Mouse (Mus musculus): ENCODE results near the gene Bag6.

Bag6 gene

DNA sequence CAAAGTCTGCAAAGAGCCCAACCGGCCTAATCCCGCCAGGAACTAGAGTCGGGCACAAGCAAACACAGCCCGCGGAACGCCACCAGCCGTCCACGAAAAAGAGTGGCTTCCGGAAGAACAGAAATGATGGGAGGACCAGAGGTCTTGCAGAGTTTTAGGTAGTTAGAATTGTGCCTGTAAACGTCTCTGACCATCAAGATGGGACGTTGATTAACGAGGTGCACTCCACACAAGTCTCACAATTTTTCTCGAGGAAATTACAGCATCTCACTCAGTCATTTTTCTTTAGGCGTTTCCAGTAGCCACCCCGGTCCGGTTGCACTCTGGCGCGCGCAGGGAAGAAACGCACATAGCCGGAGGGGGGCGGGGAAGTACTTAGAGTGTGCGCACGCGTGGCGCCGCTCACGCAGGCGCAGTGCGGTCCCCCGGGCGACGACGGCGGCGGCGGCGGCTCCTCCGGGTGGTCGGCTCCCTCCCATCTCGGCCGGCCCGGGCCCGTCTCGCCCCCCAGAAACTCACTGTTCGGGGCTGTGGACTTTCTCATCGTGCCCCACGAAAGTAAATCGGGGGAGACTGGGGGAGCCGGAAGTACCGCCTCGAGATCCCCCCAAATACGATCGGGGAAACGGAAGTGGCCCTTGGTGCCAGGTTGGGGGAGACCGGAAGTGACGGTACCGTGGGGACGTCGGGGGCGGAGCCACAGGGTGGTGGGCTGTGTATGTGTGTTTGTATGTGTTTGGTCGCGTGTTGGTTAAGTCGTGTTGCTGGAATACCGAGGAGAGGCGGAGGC is at the start of gene Bag6:
Gene Bag6 (plus strand): TSS at position 378 of the 790 bp plus-strand sequence.
- peak; percentile 96 for DNase-seq (ENCODE audit: low spot score)

GRCm38 (mm10) chr17:35085208-35085865 is 49.6 kb upstream of the Bag6 start, which contains the start of gene Ly6g6f:
Ly6g6f (minus strand) TSS chr17:35085610.
- no peak for DNase-seq (ENCODE audit: low spot score)

GRCm38 (mm10) chr17:35088151-35088550 is 46.8 kb upstream of the Bag6 start:
- no peak for DNase-seq (ENCODE audit: low spot score)

DNA sequence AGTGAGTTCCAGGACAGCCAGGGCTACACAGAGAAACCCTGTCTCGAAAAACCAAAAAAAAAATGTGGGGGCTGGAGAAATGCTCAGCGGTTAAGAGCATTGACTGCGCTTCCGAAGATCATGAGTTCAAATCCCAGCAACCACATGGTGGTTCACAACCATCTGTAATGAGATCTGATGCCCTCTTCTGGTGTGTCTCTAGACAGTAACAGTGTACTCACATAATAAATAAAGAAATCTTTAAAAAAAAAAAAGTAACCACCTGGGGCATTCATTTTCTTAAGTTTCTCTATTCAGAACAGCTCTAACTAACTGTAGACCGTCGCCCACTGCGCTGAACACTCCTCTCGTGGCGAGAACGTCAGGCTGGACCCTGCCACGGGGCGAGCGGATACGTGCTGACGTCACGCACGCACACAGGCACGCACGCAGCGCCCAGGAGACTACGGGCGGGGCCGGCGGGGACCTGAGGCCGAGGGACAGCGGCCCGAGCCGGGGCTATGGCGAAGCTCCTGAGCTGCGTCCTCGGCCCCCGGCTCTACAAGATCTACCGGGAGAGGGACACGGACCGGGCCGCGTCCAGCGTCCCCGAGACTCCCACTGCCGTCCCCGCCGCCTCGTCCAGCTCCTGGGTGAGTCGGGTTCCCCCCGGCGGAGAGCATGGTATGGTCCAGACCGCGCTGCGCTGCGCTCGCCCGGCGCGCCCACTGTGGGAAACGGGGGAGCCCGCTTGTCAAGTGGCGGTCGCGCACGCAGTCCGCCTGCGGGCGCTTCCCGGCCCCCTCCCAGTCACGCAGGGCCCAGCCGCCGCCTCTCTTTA is 45.9 kb upstream of the Bag6 start, which contains the start of gene Abhd16a:
Gene Abhd16a (plus strand): TSS at position 439 of the 820 bp plus-strand sequence.
- DNase-seq (ENCODE audit: low spot score) = peak; percentile 86

- DNase-seq (ENCODE audit: low spot score) = no peak
Observed at GRCm38 (mm10) chr17:35090166-35090932, 44.6 kb upstream of the Bag6 start.

- DNase-seq (ENCODE audit: low spot score) = no peak
Observed at GRCm38 (mm10) chr17:35092403-35093198, 42.4 kb upstream of the Bag6 start.

DNA sequence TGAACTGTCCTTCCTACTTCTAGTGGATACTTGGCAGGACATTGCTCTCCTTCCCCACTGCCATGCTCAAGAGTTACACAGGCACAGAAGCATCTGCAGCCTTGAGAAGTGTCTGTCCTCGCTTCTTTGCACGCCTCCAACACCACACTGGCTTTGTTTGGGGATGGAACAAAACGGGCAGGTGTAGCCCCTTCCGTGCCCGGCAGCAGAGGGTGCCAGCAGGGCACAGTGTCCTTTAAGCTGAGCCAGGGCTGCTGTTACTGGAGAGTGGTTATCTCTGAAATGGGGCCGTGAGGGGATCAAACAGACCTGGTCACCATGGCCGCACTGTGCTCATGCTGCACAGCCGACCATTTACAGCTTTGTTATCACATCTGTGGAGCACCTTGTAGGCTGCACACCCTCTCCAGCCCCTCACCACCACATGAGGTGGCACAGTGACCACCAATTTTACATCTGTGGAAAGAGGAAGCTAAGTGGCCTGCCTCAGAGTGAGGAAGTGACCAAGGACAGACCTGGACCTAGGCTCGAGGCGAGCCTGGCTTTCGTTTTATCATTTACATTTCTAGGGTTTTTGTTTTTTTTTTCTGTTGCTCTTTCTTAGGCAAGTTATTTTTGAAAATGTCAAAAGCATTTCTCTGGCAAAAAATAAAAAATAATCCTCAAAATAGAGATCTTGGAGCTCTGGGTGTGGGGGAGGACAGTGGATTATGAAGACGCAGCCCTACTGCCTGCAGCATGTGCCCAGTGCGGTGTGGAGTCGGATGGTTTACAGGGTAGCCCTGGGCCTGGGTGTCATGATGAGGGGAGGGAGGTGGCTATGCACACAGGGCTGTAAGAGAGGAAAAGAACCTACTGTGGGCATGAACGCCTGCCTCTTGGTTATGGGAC is 40.3 kb upstream of the Bag6 start:
- DNase-seq (ENCODE audit: low spot score) = no peak

- DNase-seq (ENCODE audit: low spot score) = no peak
Observed at GRCm38 (mm10) chr17:35096597-35096996, 38.4 kb upstream of the Bag6 start.

GRCm38 (mm10) chr17:35097164-35097655 is 37.8 kb upstream of the Bag6 start:
- DNase-seq (ENCODE audit: low spot score) = no peak

DNA sequence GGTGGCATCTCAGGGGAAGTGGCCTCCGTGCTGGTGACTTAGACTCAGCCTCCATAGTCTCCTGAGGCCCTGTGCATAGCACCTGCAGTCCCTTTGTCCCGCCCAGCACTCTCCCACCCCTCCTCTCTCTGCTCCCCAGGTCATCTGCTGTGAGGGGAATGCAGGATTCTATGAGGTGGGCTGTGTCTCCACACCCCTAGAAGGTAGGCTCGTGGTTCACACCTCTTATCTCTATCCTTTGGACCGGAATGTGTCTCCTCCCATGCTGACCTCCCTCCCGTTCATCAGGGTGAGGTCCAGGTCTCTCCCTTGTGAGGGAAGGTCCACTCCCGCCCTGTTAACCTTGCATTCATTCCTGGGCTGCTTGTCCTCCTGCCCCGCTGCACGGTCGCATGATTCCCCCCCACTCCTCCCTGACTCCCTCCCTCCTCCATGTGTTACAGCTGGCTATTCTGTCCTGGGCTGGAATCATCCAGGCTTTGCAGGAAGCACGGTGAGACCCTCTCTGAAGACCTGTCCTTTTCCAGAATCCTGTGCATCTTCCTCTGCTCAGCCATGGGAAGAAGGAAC is 34.7 kb upstream of the Bag6 start:
- no peak for DNase-seq (ENCODE audit: low spot score)

GRCm38 (mm10) chr17:35101161-35101560 is 33.8 kb upstream of the Bag6 start:
- no peak for DNase-seq (ENCODE audit: low spot score)

- DNase-seq (ENCODE audit: low spot score) = no peak
Observed at GRCm38 (mm10) chr17:35102299-35102698, 32.7 kb upstream of the Bag6 start.

DNA sequence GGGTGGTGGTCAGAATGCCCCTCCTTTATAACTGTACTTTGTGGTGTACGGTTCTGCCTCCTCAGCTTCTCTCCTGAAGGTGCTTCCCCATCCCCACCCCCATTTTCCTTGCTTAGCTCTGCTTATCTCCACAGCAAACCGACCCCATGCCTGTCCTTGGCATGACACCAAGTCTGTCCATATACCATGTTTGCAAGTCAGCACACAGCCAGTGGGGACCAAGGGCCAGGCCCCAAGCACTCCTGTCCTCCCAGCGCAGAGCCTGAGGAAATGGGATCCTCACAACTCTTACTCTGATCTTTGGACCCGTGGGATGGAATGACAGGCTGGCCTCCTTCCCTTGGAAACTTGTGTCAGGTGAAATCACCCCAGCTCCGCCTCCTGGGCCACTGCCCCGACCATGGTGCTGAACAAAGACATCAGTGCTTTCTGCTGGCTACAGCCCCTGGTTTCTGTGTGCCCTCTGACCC is 31.7 kb upstream of the Bag6 start:
- DNase-seq (ENCODE audit: low spot score) = no peak

DNA sequence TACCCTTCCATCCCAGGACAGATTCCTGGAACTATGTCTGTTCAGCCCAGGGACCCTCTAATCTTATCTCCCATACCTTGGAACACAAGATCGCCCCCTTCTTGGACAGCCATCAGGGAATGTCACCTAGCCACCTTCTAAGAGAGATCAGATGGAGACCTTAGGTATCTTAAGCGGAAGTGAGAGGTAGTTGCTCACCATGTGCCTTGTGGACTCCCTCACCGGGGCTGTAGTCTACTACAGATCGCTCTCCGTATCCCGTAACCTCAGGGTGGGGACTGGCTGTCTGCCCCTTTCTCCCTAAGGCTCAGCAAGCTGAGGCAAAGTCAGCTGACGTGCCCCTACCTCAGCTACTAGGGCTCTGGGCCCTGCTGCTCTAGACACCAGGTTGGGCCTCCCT is 30.9 kb upstream of the Bag6 start:
- no peak for DNase-seq (ENCODE audit: low spot score)

GRCm38 (mm10) chr17:35104754-35105153 is 30.2 kb upstream of the Bag6 start:
- no peak for DNase-seq (ENCODE audit: low spot score)

- no peak for DNase-seq (ENCODE audit: low spot score)
Observed at GRCm38 (mm10) chr17:35105740-35106389, 29.1 kb upstream of the Bag6 start.

DNA sequence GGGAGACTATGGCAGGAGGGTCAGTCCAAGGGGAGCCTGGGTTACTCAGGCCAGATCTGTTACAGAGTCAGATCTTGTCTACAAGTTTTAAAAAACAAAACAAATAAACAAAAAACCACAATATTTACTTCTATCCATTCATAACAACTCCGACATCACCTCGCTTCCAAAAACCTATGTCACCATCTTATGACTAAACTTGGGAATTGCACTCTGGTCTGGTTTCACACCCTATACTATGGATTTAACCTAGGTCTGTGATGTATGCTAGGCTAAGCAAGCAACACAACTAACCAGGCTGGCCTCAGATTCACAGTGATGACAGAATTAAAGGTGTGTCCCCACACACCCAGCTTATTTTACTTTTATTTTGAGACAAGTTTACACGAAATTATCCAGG is 28.5 kb upstream of the Bag6 start:
- DNase-seq (ENCODE audit: low spot score) = no peak

DNA sequence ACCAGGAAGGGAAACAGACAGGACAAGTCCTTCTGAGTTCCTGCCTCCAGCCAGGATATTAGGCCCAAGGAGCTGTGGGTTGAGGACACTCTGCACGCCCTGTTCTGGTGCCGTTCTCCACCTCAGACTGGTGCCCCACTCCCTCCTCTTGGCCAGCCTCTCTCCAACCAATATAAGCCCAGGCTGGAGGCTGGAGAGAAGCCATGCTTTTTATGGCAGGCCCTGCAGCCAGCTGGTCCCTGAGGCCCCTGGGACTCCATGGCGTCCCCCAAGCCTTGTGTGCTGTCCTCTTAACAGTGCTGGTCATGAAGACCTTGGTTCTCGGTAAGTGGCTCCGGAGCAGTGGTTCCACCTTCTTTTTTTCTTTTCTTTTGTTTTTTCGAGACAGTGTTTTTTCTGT is 26.9 kb upstream of the Bag6 start, which contains the start of gene Ly6g5c:
Gene Ly6g5c (plus strand): TSS at position 183 of the 400 bp plus-strand sequence.
- DNase-seq (ENCODE audit: low spot score) = no peak

- DNase-seq (ENCODE audit: low spot score) = no peak
Observed at GRCm38 (mm10) chr17:35111774-35112173, 23.2 kb upstream of the Bag6 start.
